ENCODE assay signal across 9 mouse cellular contexts in genomic region chr5:4263560-4264160, GRCm38 (mm10).
DNase-seq lines count a peak whose midpoint lies in the region; ATAC-seq and TF ChIP-seq lines count a peak whose summit lies in the region.
"Had no signal": no experiment of that assay in that cellular context is flagged by ENCODE, and none has a peak within 500 bp of the region (broad histone marks: within the 10 kb centered on the region; RNA-seq: fewer than 3 reads in every experiment).

No protein-coding gene starts in this region.

- H3K36me3 ChIP-seq in hindbrain, embryonic 13.5 days, result no peaks in the 10 kb centered on the region
- no peaks in the 10 kb centered on the region for H3K36me3 ChIP-seq in hindbrain, embryonic 12.5 days
- H3K36me3 ChIP-seq in kidney, embryonic 14.5 days (ENCODE audit: control insufficient read depth, insufficient read depth, low read length), result no peaks in the 10 kb centered on the region
- H3K36me3 ChIP-seq in thymus, adult 2 months (ENCODE audit: control insufficient read depth, insufficient read depth, low read length), result no peaks in the 10 kb centered on the region
- H3K36me3 ChIP-seq: heart, embryonic 13.5 days had no signal

- no peaks in the 10 kb centered on the region for H3K9me3 ChIP-seq in hindbrain, embryonic 13.5 days
- no peaks in the 10 kb centered on the region for H3K9me3 ChIP-seq in hindbrain, embryonic 12.5 days (replicated peaks)
- no peaks in the 10 kb centered on the region for H3K9me3 ChIP-seq in kidney, embryonic 14.5 days (ENCODE audit: control insufficient read depth, low read length)
- H3K9me3 ChIP-seq: heart, embryonic 13.5 days had no signal

- H3K27me3 ChIP-seq in hindbrain, embryonic 13.5 days, result no peaks in the 10 kb centered on the region
- H3K27me3 ChIP-seq in hindbrain, embryonic 12.5 days, result no peaks in the 10 kb centered on the region
- no peaks in the 10 kb centered on the region for H3K27me3 ChIP-seq in kidney, embryonic 14.5 days (ENCODE audit: control insufficient read depth, insufficient read depth, low read length)
- H3K27me3 ChIP-seq in thymus, adult 2 months (ENCODE audit: control insufficient read depth, insufficient read depth, low read length), result no peaks in the 10 kb centered on the region
- H3K27me3 ChIP-seq: heart, embryonic 13.5 days had no signal

- WGBS in hindbrain, embryonic 13.5 days, result 68% methylated on average over 5 of the region's 5 CpGs
- 67% methylated on average over 5 of the region's 5 CpGs for WGBS in hindbrain, embryonic 12.5 days
- WGBS in kidney, embryonic 14.5 days, result 77% methylated on average over 5 of the region's 5 CpGs
- 73% methylated on average over 5 of the region's 5 CpGs for WGBS in thymus, adult 2 months

- peak; percentile 69; the same call in 1 of the 2 replicates for ATAC-seq in hindbrain, embryonic 13.5 days (ENCODE audit: low FRiP score)
- ATAC-seq in hindbrain, embryonic 12.5 days (ENCODE audit: low FRiP score), result no peak; the same call in 1 of the 2 replicates
- ATAC-seq in kidney, embryonic 14.5 days (ENCODE audit: low FRiP score, low TSS enrichment), result no peak

- H3K4me3 ChIP-seq in hindbrain, embryonic 13.5 days, result no peak overlapping the region
- H3K4me3 ChIP-seq in hindbrain, embryonic 12.5 days, result no peak overlapping the region
- no peak overlapping the region for H3K4me3 ChIP-seq in kidney, embryonic 14.5 days (ENCODE audit: low read length)
- H3K4me3 ChIP-seq in thymus, adult 2 months (ENCODE audit: control insufficient read depth, insufficient read depth, low read length), result no peak overlapping the region
- H3K4me3 ChIP-seq: heart, embryonic 13.5 days had no signal

- no peak overlapping the region for H3K4me2 ChIP-seq in hindbrain, embryonic 13.5 days
- no peak overlapping the region for H3K4me2 ChIP-seq in hindbrain, embryonic 12.5 days (replicated peaks)
- H3K4me2 ChIP-seq in kidney, embryonic 14.5 days (replicated peaks; ENCODE audit: low read depth, low read length), result no peak overlapping the region
- H3K4me2 ChIP-seq: heart, embryonic 13.5 days had no signal

- peak overlapping the region; percentile 13; the same call in 1 of the 2 replicates for H3K27ac ChIP-seq in hindbrain, embryonic 13.5 days
- no peak overlapping the region for H3K27ac ChIP-seq in hindbrain, embryonic 12.5 days
- H3K27ac ChIP-seq in kidney, embryonic 14.5 days (ENCODE audit: low read depth, low read length), result no peak overlapping the region
- H3K27ac ChIP-seq in thymus, adult 2 months (ENCODE audit: control insufficient read depth, insufficient read depth, low read length), result no peak overlapping the region
- H3K27ac ChIP-seq: heart, embryonic 13.5 days had no signal

- no peaks in the 10 kb centered on the region for H3K4me1 ChIP-seq in hindbrain, embryonic 13.5 days (replicated peaks)
- H3K4me1 ChIP-seq in hindbrain, embryonic 12.5 days, result no peaks in the 10 kb centered on the region
- H3K4me1 ChIP-seq in kidney, embryonic 14.5 days (ENCODE audit: control insufficient read depth, insufficient read depth, low read length), result no peaks in the 10 kb centered on the region
- H3K4me1 ChIP-seq in thymus, adult 2 months (replicated peaks; ENCODE audit: control insufficient read depth, insufficient read depth, low read length), result no peaks in the 10 kb centered on the region

- DNase-seq in MN1 (ENCODE audit: low spot score), result peak; percentile 36
- peak; percentile 63 to 75 for DNase-seq in cerebellum, postnatal 10 days
- peak; percentile 6 to 30 for DNase-seq in left cerebral cortex, adult 9 months (ENCODE audit: low spot score in 2 of 2)
- DNase-seq in spleen, postnatal 14 days (ENCODE audit: low spot score in 2 of 2), result no peak
- DNase-seq in thymus, adult 2 months, result no peak

- no peak for TF ChIP-seq POLR2A in thymus, adult 2 months (IDR thresholded peaks at IDR 0.05; ENCODE audit: control insufficient read depth, extremely low read depth, insufficient read depth, low read length, poor library complexity)

- TF ChIP-seq CTCF in thymus, adult 2 months (IDR thresholded peaks at IDR 0.05; ENCODE audit: borderline replicate concordance, control insufficient read depth, extremely low read depth, insufficient read depth, low read length, poor library complexity), result no peak

- no peak overlapping the region for H3K9ac ChIP-seq in hindbrain, embryonic 13.5 days
- H3K9ac ChIP-seq in hindbrain, embryonic 12.5 days, result no peak overlapping the region
- H3K9ac ChIP-seq in kidney, embryonic 14.5 days (ENCODE audit: low read depth, low read length), result no peak overlapping the region
- H3K9ac ChIP-seq: heart, embryonic 13.5 days had no signal

Comparison
In these comparisons a context has a peak if more than half of its experiments do, and no peak if none do; other contexts are left out.
1. DNase-seq: peak in MN1 (single experiment), cerebellum, postnatal 10 days (2 of 2) and left cerebral cortex, adult 9 months (2 of 2); none in spleen, postnatal 14 days (0 of 2) and thymus, adult 2 months (single experiment).